In genomic region chr11:22830179-22830611, GRCm38 (mm10) we compare ENCODE assay signal across 12 mouse cellular contexts. TPM values are rescaled to one million over a fixed set of nuclear protein-coding genes. Genes with fewer than 3 reads are reported as not detected.
A peak's percentile ranks its signal among the peaks of the same experiment; 100 is the strongest.
DNase-seq lines count a peak whose midpoint lies in the region; ATAC-seq and TF ChIP-seq lines count a peak whose summit lies in the region.
"Had no signal": no experiment of that assay in that cellular context is flagged by ENCODE, and none has a peak within 500 bp of the region (broad histone marks: within the 10 kb centered on the region; RNA-seq: fewer than 3 reads in every experiment).

No protein-coding gene starts in this region.

- H3K4me2 ChIP-seq in kidney, embryonic 16.5 days (replicated peaks; ENCODE audit: low read depth, low read length): no peak overlapping the region
- H3K4me2 ChIP-seq: hindbrain, embryonic 14.5 days; limb, embryonic 13.5 days had no signal

- no peak for ATAC-seq in kidney, embryonic 16.5 days (ENCODE audit: low FRiP score, low TSS enrichment)

- H3K4me1 ChIP-seq in kidney, embryonic 16.5 days (ENCODE audit: insufficient read depth, low read length): no peaks in the 10 kb centered on the region
- H3K4me1 ChIP-seq in embryonic fibroblast, embryonic 13.5 days (ENCODE audit: control insufficient read depth, insufficient read depth, low read length): peaks cover 9% of the 10 kb centered on the region

- H3K9ac ChIP-seq in kidney, embryonic 16.5 days (replicated peaks; ENCODE audit: low read length): no peak overlapping the region
- H3K9ac ChIP-seq: hindbrain, embryonic 14.5 days; limb, embryonic 13.5 days had no signal

- no peak for TF ChIP-seq CTCF in embryonic fibroblast, embryonic 13.5 days (IDR thresholded peaks at IDR 0.05; ENCODE audit: borderline replicate concordance, insufficient read depth, low read length)

- H3K36me3 ChIP-seq in kidney, embryonic 16.5 days (ENCODE audit: insufficient read depth, low read length): peaks cover 10% of the 10 kb centered on the region; the same call in 1 of the 2 replicates
- H3K36me3 ChIP-seq: limb, embryonic 13.5 days had no signal

- 0 out of 2 replicates have a peak overlapping the region, but pooled peaks have one; percentile 6 for H3K27ac ChIP-seq in kidney, embryonic 16.5 days (ENCODE audit: low read length)
- peak overlapping the region; percentile 67 for H3K27ac ChIP-seq in embryonic fibroblast, embryonic 13.5 days (ENCODE audit: insufficient read depth, low read length)
- H3K27ac ChIP-seq: hindbrain, embryonic 14.5 days; limb, embryonic 13.5 days had no signal

- no peak for TF ChIP-seq POLR2A in embryonic fibroblast, embryonic 13.5 days (IDR thresholded peaks at IDR 0.05; ENCODE audit: low read depth, low read length)

- peak; percentile 46 to 61 for DNase-seq in adrenal gland, postnatal 36 days
- no peak for DNase-seq in adrenal gland, postnatal 4 days (ENCODE audit: low spot score in 2 of 2)
- DNase-seq in kidney, postnatal 10 days: no peak
- peak; percentile 79 for DNase-seq in 3T3-L1 (ENCODE audit: low read depth, low spot score)
- no peak for DNase-seq in cerebellum, adult 11 months
- no peak for DNase-seq in urinary bladder, adult 2 months (ENCODE audit: low spot score)
- DNase-seq: heart, adult 18-20 months; thymus, adult 18-20 months had no signal

- WGBS in kidney, embryonic 16.5 days: 60% methylated on average over 5 of the region's 5 CpGs

- H3K9me3 ChIP-seq in kidney, embryonic 16.5 days (ENCODE audit: low read length): no peaks in the 10 kb centered on the region
- H3K9me3 ChIP-seq: limb, embryonic 13.5 days had no signal

- H3K4me3 ChIP-seq in kidney, embryonic 16.5 days (ENCODE audit: low read length): no peak overlapping the region
- no peak overlapping the region for H3K4me3 ChIP-seq in embryonic fibroblast, embryonic 13.5 days (ENCODE audit: insufficient read depth, low read length)
- H3K4me3 ChIP-seq: limb, embryonic 13.5 days had no signal

- no peaks in the 10 kb centered on the region for H3K27me3 ChIP-seq in kidney, embryonic 16.5 days (ENCODE audit: insufficient read depth, low read length)
- H3K27me3 ChIP-seq: limb, embryonic 13.5 days had no signal

RNA-seq across cellular contexts. Expression of gene B3gnt2, which starts 30.6 kb away (rescaled TPM):
- 10 to 100 TPM; 35.9 to 62.8 TPM for total RNA-seq in adrenal gland, postnatal 36 days (2021)
- total RNA-seq in adrenal gland, postnatal 4 days (2021): 10 to 100 TPM; 52.7 to 60.0 TPM
- 8.2 and 13.2 TPM in 2 replicates for polyA plus RNA-seq in kidney, embryonic 16.5 days (2015; fragmentation: Nextera tagmentation; extraction: Ambion mirVana)
- polyA plus RNA-seq in embryonic fibroblast, embryonic 13.5 days (2011; ENCODE audit: insufficient read length, low read depth, missing spikeins): 3.8 and 10.1 TPM in 2 replicates
- 22.6 and 25.7 TPM in 2 replicates for polyA plus RNA-seq in urinary bladder, adult 2 months (2012; rRNA removed)

Comparison
In these comparisons a context has a peak if more than half of its experiments do, and no peak if none do; other contexts are left out.
1. DNase-seq: peak in adrenal gland, postnatal 36 days (2 of 2) and 3T3-L1 (single experiment); none in adrenal gland, postnatal 4 days (0 of 2), kidney, postnatal 10 days (single experiment), cerebellum, adult 11 months (single experiment) and urinary bladder, adult 2 months (single experiment).